Mouse (Mus musculus) gastrocnemius, adult 18-20 months (tissue): ENCODE measurements around the gene M1ap. TPM values are rescaled to one million over a fixed set of nuclear protein-coding genes. Genes with fewer than 3 reads are reported as not detected.

ENCODE experiments used
- DNase-seq: peaks from one replicate; pipeline ENCODE4 v3.0.0; 2021; ENCODE audit warnings: low spot score
- total RNA-seq, 2 experiments: library from RNA; stranded (reverse); gene quantifications; 2 replicates each; pipeline ENCODE4 v1.2.3; 2021

Gene M1ap
- total RNA-seq, 2 experiments from 2014 or later = not detected

- no peak for DNase-seq
These were observed 59.4 kb downstream of the M1ap start for GRCm38 (mm10) chr6:83006114-83006513.

- DNase-seq = no peak
These were observed 62.0 kb downstream of the M1ap start for GRCm38 (mm10) chr6:83008659-83009058.

GRCm38 (mm10) chr6:83010010-83010409 is 63.3 kb downstream of the M1ap start:
- DNase-seq = no peak

- DNase-seq = no peak
These were observed 64.6 kb downstream of the M1ap start for GRCm38 (mm10) chr6:83011255-83011654.

- no peak for DNase-seq
These were observed 65.1 kb downstream of the M1ap start for GRCm38 (mm10) chr6:83011756-83012155.

- DNase-seq = no peak
These were observed 66.7 kb downstream of the M1ap start for GRCm38 (mm10) chr6:83013444-83013843.

GRCm38 (mm10) chr6:83014482-83015466 is 68.1 kb downstream of the M1ap start:
- DNase-seq = no peak

GRCm38 (mm10) chr6:83015749-83016148 is 69.0 kb downstream of the M1ap start:
- no peak for DNase-seq

- peak; percentile 72 for DNase-seq
These were observed 70.5 kb downstream of the M1ap start for GRCm38 (mm10) chr6:83017190-83017589.

- no peak for DNase-seq
These were observed 72.3 kb downstream of the M1ap start for GRCm38 (mm10) chr6:83019044-83019443.

- DNase-seq = no peak
These were observed 73.4 kb downstream of the M1ap start for GRCm38 (mm10) chr6:83020121-83020520.

GRCm38 (mm10) chr6:83020836-83021593 is 74.3 kb downstream of the M1ap start:
- DNase-seq = no peak

GRCm38 (mm10) chr6:83023008-83023407 is 76.3 kb downstream of the M1ap start:
- DNase-seq = no peak

GRCm38 (mm10) chr6:83023786-83024185 is 77.1 kb downstream of the M1ap start:
- no peak for DNase-seq

GRCm38 (mm10) chr6:83024421-83024820 is 77.7 kb downstream of the M1ap start:
- DNase-seq = no peak

GRCm38 (mm10) chr6:83025221-83025620 is 78.5 kb downstream of the M1ap start:
- DNase-seq = no peak

- no peak for DNase-seq
These were observed 80.6 kb downstream of the M1ap start for GRCm38 (mm10) chr6:83027293-83027692.

GRCm38 (mm10) chr6:83027706-83028105 is 81.0 kb downstream of the M1ap start:
- no peak for DNase-seq

- DNase-seq = no peak
These were observed 83.1 kb downstream of the M1ap start for GRCm38 (mm10) chr6:83029777-83030176.

- DNase-seq = no peak
These were observed 84.4 kb downstream of the M1ap start for GRCm38 (mm10) chr6:83031111-83031510.

- DNase-seq = no peak
These were observed 85.4 kb downstream of the M1ap start for GRCm38 (mm10) chr6:83031921-83032590.

GRCm38 (mm10) chr6:83032769-83033191 is 86.1 kb downstream of the M1ap start:
- DNase-seq = no peak
